Mouse (Mus musculus): ENCODE data around the gene Chek2.
"Not testable (repeated sequence)": the region's sequence is repeated elsewhere in the genome, so short reads cannot be mapped to it uniquely, and the experiment has no call there.

The Chek2 gene

DNA sequence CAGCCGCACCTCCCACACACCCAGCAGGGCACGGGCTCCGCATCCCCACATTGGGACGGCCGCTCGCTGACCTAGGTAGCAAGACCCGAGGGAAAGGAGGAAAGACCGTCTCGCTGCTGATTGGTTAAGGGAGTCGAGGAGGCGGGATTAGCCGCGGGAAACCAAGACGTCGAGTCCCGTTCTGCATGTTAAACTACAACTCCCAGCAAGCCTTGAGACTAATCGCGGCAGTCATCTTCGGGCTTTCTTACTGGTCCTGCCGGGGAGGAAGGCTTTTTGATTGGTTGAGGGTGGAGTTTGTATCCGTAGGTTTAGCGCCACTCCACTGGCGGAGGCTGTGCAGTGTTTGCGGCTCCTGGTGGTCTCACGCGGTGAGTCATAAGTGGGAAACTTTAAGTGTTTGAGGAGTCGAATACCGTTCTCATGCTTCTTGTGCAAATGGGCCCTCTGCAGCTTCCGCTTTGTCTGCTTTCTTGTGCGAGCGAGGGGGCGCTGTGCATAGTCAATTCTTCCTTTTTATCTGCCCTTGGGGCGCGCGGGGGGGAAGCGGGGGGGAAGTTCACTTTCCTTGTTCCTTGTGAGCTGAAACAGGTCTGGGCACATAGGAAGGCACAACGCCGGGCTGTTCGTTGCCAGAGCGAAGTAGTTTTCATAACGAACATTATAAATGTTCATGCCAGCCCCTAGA lies at the start of gene Chek2, which contains the start of gene Hscb:
TSS of gene Chek2 (plus strand) at position 302 of the 688 bp plus-strand sequence.
TSS of gene Hscb (minus strand) at position 100 of the 688 bp plus-strand sequence.
- DNase-seq (ENCODE audit: low spot score), result peak; percentile 97

DNA sequence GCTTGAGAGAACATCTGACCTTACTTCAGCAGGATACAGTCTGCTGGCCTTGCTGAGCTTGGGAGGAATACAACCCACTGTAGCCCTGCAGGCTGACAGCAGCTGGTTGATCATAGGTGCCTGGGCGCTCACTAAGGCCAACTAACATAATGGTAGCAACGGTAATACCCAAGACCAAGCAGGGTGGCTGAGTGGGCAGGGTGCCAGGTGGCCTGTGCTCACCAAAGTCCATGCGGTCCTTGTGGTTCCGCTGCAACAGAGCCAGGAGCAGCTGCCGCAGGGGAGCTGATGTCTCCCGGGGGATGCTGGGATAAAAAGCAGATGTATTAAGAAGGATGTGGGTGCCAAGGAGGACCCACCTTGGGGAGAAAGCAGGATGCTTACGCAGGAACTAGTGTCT lies 45.4 kb upstream of the Chek2 start:
- no peak for DNase-seq (ENCODE audit: low spot score)

DNA sequence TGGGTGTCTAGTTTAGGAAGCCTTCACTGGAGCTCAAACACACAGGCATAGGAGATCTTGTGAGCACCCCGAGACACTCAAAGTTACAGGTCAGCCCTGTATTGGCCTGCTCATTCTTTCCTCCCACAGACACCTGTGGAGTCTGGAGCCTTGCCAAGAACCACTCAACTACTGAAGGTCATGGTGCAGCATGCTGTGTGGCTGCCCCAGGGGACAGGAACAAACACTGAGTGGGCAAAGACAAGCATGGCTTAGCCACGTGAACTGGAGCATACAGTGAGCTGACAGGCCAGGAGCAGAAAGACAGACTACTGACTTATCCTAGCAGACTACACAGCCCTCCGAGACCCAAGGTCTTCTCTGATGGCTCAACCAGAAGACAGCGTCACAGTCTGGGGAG lies 42.1 kb upstream of the Chek2 start:
- DNase-seq (ENCODE audit: low spot score), result peak; percentile 64

DNA sequence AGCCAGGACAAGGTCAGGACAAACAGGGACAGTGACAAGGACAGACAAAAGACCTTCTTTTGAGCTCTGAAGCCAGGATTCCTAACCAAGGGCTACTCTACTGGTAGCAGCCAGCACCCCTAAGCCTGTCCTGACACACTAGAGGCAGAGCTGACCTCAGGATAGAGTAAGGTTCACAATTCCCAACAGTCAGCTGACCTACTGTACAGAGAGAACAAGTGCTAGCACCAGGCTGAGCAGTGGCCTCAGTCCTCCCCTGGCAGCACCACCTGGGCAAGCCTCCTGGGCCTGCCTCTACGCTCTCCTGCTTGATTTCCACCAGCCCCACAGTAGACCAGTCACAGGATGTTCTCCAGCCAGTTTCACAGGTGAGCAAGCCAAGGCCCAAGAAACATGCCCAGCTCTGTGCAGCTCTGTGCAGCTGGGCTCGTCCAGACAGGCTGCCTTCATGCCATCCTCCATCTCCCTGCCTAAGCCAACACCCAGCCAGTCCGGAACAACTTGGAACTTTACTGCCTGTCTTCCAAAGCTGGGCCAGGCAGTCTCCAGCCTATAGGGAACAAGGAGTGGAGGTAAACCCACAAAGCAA lies 38.6 kb upstream of the Chek2 start:
- DNase-seq (ENCODE audit: low spot score), result no peak

DNA sequence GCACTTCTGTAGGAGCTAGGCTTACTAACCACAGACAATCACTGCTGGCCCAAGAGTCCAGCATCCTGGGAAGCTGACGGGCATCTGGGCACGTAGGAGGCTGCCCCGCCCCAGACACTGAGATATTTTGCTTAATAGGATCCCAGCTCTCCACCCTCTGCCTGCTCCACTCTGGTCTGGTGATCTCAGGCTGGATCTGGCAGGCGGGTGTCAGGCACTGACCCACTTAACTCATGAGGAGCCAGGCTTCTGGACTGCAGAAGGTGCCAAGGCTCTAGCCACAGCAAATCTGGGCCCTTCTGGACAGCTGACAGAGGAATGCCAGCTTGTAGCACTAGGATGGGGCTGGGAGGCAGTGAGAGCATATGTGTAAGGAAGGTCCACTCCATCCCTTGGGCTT lies 37.6 kb upstream of the Chek2 start:
- DNase-seq (ENCODE audit: low spot score), result no peak

DNA sequence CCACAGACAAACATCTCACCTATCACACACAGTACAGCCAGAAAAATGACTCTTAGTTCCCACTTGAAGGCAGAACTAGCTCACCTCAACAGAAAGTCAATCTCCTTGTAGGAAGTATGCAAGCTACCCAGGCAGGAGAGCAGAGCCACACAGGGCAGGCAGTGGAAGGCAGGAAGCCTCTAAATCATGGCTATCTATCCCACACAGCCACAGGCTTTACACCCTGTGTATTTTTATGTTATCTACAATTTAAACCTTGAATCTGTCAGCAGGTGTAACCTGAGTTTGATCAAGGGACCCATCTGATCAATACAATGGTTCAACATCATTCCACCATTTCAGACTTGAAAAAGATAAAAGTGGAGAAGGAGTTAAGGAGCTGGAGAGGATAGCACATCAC lies 37.0 kb upstream of the Chek2 start:
- DNase-seq (ENCODE audit: low spot score), result no peak

DNA sequence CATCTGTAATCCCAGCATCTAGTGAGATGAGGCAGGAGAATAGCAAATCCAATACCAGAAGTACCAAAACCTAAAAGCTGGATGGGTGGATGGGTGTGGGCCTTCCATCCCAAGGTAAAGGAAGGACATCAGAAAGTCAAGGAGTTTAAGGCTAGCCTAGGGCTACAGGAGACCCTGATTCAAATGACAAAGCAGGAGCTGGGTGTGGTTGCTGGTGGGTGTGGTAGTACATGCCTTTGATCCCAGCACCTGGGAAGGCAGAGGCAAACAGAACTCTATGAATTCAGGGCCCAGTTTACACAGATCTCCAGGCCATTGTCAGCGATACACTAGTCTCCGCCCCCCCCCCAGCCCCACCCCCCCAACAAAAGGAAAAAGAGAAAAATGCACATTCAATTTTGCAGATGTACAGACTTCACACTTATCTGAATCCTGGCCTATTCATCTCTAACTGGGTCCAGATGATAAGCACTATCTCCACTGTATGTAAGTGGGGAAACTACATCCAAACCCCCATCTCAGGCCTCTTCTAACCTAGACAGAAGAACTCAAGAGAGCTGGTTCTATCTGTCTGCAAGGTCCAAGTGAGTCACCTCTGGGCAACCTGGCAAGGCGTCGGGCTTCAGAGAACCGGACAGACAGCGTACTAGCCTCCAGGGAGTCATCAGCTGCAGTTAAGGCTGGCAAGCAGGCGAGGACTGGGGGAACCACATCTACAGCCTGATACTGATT lies 35.6 kb upstream of the Chek2 start:
- DNase-seq (ENCODE audit: low spot score), result no peak

DNA sequence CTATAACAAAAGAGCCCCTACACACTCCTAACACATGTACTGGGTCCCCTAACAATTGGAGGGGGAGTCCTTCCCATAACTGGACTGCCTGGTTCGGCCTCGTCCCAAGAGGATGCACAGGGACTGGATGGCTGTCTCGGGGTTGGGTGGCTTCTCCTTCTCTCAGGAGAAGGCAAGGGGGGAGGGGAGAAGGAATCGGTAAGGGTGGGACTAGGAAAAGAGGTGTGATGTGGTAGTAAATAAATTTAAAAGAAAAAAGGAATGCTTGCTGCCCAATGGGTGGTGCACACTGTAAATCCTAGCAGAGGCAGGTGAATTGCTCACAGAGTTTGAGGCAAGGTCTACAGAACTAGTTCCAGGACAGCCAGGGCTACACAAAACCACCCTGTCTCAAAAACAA lies 33.6 kb upstream of the Chek2 start:
- no peak for DNase-seq (ENCODE audit: low spot score)

DNA sequence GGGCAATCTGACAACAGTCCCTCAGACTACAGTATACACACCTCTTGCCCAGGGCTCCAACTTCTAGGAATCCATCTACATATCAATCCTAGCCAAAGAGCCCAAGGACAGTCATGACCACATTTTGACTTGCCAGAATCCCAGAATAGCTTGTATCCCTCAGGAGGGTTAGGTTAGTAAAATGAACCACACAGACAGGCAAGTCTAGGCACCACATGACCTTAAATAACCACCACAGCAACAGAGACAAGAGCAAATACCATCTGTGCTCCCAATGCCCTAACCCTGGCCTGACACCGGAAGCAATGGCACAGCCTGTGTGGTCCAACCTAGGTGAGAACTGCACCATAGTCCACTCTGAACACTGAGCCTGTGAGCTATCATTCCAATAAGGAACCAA lies 33.1 kb upstream of the Chek2 start:
- DNase-seq (ENCODE audit: low spot score), result no peak

DNA sequence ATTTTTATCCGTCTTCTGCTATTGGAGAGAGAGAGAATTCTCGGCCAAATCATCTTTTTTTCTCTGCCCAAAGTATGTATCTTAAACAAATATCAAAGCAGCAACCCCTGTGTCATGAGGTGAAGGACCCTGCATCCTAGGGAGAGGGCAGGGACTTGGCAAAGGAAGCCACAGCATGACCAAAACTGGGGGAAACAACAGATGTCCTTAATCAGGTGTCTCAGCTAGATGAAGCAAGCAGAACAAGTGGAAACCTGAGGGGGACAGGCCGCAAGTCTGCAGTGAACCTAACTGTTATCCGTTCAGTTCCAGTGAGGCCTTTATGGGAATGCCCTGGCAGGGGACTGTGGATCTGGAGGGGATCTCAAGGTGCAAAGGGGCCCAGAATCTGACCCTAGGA lies 32.3 kb upstream of the Chek2 start:
- no peak for DNase-seq (ENCODE audit: low spot score)

DNA sequence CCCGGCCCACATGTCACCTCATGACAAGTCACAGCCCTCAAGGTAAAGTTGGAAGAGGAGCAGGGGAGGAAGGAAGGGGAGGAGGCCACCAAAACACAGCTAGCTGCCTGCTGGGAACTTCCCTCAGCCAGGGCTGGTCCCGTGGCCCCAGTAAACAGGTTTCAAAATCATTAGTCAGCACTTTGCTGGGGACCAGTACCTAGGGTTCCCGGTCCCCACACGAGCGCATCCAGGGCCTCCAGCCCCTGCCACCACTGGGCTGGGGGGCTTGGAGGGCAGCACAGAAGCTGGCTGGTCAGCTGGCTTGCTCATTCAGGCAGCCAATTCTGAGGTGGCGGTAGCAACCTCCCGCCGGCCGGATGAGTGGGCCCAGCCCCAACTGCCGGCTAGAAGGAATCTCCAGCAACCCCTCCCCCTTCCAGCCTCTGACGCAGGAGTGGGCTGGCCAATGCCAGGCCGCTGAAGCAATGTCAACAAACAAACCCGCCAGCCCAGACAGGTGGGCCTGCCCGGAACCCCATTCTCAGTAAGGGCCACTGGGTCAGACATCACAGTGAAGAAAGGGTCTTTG lies 31.6 kb upstream of the Chek2 start:
- DNase-seq (ENCODE audit: low spot score), result peak; percentile 74

DNA sequence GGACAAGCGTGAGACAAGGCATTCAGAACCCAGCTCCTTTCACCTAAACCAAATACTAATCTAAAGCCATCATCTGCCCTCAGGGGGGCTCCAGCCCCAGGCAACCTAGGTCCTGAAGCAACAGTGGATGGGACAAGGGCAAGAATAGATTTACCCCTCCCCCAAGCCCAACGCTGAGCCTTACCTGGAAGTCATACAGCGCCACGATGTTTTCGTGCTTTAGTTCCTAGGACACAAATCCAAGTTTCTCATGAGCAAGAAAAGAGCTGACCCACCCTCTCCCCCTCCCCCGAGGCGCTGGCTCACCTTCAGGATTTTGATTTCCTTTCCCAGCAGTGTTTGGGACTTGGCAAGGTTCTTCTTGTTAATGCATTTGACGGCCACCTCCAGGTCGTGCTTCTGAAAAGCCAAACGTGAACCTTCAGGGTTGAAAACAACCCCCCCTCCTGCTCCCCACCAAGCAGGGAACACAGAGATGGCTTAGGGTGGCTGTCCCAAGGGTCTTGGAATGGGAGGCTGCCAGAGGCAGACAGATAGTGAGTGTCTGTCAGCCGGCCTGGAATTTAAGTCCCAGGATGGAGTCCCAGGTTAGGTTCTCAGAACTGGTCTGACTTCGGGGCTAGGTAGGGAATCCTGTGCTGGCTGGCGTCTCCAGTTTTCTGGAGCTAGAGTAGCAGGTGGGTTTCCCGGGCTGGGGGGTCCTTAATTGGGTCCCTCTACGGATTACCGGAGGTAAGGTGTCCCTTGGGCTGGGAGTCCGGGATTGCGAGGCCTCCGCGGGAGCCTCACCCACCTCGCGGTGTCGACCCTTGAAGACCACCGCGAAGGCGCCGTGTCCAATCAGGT lies 30.7 kb upstream of the Chek2 start:
- no peak for DNase-seq (ENCODE audit: low spot score)

DNA sequence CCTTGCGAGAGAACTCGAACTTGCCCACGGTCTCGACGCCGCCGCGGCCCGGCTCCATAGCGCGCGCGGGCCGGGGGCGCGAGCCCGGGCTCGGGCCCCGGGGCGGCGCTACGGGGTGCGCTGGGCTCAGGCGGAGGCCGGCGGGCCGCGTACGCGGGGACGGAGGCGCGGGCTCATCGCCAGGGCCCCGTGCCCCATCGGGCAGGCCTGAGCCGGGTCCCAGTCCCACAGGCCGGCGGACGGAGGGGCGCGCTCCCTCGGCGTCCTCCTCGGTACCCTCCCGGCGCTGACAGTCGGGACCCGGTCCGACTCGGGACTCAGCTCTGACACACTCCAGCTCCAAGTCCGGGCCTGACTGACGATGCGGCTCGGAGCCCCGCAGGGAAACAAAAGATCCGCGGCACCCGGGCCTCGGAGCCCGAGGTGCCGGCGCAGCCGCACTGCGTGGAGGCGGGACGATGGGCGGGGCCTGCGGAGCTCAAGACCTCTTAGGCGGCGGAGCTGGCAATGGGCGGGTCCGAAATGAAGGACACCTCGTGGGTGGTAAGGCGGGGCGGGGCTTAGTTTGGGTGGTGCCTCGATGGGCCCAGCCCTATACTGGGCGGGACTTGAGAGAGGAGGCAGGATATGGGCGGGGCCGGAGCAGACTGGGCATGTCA lies 30.0 kb upstream of the Chek2 start, which contains the start of gene Ulk1:
TSS of gene Ulk1 (minus strand) at position 431 of the 659 bp plus-strand sequence.
- peak; percentile 99 for DNase-seq (ENCODE audit: low spot score)

DNA sequence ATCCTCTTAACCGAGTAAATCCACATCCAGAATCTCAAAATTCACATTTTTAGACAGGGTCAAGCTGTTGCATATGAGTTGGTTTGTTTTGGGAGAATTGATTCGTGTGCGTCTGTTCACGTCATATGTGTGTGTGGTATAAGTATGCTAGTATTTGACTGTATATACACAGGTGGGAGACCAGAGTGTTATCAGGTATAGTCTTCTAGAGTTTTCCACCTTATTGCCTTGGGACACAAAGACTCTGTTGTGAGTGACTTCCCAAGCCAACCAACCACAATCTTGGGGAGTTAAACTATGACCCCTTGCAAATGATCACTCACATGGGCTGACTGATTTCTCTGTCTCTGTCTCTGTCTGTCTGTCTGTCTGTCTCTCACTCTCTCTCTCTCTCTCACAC lies 15.4 kb upstream of the Chek2 start:
- DNase-seq (ENCODE audit: low spot score), result no peak

DNA sequence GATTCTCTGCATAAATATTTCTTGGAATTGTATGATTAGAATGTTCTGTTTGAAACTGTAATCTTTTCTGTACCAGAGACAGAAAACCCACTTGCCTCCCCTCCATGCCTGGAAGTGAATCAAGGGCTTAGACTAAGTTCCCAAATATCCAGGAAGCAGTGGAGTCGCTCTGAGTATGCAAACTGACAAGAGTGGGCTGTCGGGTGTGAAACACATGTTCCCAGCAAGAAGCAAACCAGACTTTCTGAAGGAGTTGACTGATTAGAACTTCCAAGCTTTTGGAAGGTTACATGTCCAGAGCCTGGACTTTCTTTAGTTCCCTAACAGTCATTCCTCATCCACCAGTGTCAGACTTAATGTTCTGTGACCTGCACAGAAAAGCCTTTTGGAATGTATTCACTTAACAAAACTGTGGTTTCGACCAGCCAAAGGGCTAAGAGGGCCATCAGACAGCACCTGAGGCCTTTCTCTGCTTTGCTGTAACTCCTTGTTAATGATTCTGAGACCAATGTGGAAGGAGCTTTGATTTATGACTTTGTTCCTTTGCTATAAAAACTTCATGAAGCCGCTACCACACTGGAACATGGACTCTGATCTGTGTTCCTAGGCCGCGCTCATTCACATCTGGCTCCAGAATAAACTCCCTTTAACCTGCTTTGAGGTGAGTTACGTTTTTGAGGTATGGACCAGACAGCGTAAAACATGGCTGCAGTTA lies 12.8 kb upstream of the Chek2 start:
- no peak for DNase-seq (ENCODE audit: low spot score)

DNA sequence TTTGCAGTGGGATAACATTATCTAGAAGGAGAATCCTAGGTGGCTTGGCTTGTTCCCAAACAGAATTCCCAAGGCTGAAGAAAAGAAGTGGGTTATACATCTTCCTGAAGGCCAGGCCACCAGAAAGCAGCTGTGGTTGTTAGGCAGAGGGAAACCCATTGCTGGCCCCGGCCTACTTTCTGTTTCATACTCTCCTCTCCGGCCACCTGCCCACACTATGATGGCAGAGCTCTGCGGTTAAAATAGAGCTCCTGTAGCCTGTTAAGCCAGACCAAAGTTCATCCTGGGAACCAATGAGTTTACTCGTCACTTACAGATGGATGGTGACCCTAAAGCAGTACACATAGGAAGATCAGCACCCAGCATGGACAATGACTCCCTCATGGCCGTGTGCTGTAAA lies 12.2 kb upstream of the Chek2 start:
- DNase-seq (ENCODE audit: low spot score), result no peak

DNA sequence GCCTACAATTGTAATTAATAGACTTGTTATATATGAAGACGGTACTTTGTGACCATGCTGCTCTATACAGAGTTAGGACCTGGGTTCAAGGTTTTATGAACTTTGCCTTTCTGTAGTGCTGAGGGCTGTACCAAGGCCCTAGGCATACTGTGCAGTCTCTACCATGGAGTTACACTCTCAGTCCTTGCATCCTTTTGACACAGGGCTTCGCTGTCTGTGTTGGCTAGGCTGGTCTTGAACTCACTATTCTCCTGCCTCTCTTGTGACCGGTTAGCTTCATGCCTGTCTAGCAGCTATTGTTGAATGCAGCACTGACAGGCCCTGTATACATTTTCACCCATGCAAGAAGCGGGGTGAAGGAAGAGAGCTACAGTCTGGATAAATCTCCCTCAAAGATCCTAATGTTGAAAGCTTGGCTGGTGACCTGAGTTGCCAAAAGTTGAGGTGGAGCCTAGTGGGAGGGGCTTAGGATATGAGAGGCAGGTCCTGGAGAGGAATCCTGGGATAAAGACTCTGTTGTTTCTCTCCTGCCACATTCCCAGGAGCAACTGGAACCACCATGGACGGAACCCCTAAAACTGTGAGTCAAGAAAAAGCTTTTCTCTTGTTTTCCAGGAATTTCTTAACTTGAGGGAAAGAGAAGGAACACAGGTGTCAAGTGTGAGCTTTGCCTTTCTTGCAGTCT lies 8.6 kb upstream of the Chek2 start:
- no peak for DNase-seq (ENCODE audit: low spot score)

DNA sequence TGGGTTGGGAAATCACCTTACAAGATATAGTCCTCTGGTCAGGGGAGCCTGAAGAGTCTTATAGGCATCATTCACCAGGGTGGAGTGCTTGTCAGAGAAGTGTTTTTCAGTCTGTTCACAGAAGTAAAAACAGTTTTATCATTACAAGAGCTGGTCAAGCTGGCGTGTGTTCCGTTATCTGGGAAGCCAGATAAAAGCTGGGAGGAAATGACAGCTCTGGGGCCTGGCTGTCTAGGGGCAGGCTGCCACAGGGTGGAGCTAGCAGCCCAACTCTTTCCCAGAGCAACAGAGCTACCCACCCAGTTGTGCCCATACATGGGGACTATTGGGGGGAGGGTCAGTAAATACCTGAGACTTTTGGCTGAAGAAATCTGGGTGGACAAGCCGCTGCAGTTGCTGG lies 3.8 kb upstream of the Chek2 start:
- peak; percentile 32 for DNase-seq (ENCODE audit: low spot score)

DNA sequence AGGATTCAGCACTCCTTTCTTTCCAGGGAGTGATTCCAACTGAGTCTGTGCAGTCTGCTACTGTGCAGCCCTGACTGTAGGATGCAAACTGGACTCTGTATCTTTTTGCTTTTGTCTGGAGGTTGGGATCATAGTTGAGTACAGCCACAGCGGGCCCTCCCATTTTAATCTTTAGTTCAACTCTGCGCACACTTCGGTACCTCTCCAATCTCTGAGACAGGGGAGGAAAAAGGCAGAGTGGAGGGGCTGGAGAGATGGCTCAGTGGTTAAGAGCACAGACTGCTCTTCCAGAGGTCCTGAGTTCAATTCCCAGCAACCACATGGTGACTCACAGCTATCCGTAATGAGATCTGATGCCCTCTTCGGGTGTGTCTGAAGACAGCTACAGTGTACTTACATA lies 1.8 kb upstream of the Chek2 start:
- DNase-seq (ENCODE audit: low spot score), result not testable (repeated sequence)

DNA sequence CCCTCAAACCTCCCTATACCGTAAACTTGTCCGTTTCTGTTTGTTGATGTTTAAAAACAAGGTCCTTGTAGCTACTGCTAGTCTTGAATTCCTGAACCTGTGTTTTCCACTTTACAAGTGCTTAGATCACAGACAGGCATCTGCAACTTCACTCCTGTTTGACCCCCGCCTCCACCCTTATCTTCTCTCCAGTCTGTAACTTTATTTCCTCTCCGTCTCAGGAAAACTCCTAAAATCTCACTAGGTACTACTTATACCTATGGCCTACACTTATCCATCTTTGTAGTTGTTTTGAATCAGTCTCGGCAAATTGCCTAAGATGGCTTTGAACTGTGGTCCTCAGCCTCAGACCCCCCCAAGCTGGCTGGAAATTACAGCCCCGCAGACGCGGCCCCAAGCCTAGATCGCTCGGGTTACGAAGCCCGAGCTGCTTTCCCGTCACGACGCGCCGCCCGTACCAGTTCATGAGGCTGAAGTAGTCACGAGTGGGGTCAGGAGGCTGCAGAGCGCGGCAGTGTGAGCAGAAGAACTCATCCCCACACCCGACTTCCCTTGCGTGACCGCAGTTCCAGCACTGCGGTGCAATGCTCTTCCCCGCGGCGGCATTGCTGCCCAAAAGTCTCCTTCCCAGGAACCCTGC lies 621 bp upstream of the Chek2 start:
- no peak for DNase-seq (ENCODE audit: low spot score)

Data from ovary, adult 18-20 months (tissue).